Mouse (Mus musculus) gastrocnemius, adult 18-20 months (tissue): ENCODE data around the gene Tmem237. TPM values are rescaled to one million over a fixed set of nuclear protein-coding genes. Genes with fewer than 3 reads are reported as not detected.

Source experiments
- DNase-seq: peaks from one replicate; pipeline ENCODE4 v3.0.0; 2021; ENCODE audit warnings: low spot score
- total RNA-seq, 2 experiments: library from RNA; stranded (reverse); gene quantifications; 2 replicates each; pipeline ENCODE4 v1.2.3; 2021

Tmem237 gene
- total RNA-seq, 2 experiments from 2014 or later, result 3.2 to 4.4 TPM

DNA sequence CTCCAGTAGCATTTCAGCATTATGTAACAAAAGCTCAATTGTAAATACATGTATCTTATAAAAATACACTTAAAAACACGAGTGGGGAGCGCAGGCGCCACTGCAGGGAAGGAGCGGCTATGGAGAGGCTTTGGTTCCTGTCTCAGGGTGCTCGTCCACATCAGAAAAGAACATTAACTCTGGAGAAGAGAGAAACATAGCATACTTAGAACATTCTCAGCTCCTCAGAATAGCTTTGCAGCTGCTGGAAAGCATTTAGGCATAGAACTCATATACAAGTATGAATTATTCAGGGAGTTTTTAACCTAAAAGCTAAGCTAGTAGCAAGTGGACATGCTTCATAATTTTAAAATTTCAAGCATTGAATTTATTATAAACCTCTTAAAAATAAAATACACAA lies 19.2 kb downstream of the Tmem237 start:
- DNase-seq, result no peak

DNA sequence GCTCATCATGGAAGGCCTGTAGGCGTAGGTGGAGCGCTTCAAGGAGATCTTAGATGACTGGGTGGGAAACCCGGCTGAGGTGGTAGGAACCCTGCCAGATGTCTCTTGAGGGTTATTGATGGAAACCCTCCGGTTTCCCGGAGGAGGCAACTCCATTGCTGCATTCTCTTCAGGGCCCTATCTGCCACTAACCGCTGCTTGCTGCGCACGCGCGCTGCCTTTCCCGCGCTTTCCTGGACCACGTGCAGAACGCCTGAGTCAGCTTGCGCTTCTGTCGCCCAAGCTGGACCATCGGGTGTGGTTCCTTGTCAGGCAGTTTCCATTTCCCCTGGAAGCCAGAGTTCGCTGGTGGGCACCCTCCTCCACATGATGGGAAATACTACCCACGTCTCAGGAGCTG lies 25.5 kb downstream of the Tmem237 start, which contains the start of gene C2cd6:
TSS of gene C2cd6 (minus strand) at position 196 of the 400 bp plus-strand sequence.
- DNase-seq, result no peak

DNA sequence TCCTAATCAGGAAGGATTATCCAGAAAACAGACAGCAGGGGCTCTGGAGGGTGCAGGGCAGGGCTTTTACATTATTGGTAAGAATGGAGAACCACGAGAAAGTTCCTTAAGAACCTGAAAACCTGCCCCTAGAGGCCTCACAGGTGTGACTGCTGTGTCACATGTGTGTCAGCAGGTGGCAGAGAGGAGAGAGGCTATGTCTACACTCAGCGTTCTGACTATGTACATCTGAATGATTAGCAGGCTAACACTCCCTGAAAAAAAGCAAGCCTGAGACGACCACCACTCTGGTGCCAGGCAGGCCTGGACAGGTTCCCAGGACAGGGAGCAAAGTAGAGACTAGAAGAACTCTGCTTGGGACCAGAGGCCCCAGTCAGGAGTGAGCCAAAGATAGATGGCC lies 49.3 kb downstream of the Tmem237 start:
- no peak for DNase-seq

DNA sequence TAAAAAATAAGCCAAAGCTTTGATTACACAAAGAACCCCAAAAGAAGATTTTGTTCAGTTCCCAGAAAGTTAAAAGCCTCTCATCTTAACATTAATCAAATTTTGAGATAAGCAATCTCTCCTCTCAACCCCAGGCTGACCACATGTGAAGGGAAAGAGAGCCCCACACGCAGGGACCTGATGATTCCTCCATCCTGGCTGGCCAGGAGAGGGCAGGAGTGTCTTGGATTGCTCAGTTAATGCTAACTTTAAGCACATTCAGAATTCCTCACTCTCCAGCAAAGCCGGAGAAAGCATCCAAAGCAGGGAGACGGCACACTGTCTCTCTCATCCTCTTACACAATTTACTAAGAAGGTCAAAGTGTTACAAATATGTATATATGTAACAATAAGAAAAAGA lies 52.2 kb downstream of the Tmem237 start:
- DNase-seq, result no peak

DNA sequence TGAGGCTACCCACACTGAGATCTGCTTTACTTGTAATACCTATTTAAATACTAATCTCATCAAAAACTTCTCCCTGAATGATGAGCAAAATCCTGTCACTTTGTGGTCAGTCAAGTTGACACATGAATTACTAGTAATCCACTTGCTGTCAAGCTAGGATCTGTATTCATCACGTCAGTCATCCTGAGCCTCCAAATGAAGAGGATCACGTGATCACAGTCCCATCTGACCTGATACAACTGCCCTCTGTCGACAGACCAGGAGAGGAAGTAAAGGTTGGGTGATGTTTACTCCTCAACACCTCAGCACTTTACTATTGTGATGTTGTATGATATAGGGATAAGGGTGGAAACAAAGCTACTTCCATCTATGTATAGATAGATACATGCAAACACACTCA lies 56.5 kb downstream of the Tmem237 start:
- DNase-seq, result no peak

DNA sequence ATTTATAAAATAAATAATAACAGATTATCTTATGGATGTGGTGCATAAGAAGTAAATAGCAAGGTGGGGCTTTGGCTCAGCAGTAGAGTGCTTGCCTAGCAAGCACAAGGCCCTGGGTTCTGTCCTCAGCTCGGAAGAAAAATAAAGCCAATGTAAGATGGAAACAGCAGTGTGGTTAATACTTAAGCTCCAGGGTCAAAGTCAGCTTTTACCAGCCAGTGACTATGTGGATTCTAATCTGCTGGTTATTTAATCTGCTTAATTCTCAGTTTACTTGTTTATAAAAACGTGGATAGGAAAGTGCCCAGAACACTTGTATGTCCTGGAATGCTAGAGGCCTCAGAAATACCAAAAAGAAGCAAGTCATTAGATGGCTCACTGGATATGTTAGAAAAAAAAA lies 63.3 kb downstream of the Tmem237 start:
- no peak for DNase-seq

DNA sequence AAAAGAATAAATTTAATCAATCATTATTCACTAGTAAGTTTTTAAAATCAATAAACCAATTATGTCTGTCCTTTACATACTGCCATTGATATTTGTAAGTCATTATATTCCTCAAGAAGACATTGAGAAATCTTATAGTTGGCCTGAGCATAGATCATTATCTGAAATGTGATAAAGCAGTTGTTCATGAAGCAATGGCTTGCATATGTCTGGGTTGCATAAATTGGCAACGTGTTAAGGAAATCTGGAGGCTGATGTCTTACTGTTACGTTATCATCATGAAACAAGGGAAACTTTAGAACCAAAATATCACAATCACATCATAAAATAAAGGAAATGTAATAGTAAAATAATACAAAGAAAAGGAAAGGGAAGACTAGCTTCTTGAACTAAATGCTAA lies 68.9 kb downstream of the Tmem237 start:
- DNase-seq, result no peak

Other genes starting within 250 kb of the Tmem237 start
- gene Trak2, start 147.0 kb downstream of the Tmem237 start, total RNA-seq, result 10 to 100 TPM; 56.1 to 83.1 TPM
- gene Stradb, start 146.9 kb downstream of the Tmem237 start, total RNA-seq, result 100 to 1,000 TPM; 117 to 129 TPM
- gene C2cd6, start 25.5 kb downstream of the Tmem237 start, total RNA-seq, result not detected
- gene Mpp4, start 43.0 kb upstream of the Tmem237 start, total RNA-seq, result under 1 TPM; 0.09 to 0.14 TPM
- gene Als2, start 116.8 kb upstream of the Tmem237 start, total RNA-seq, result 10 to 100 TPM; 17.4 to 19.3 TPM
- gene Cdk15, start 136.5 kb upstream of the Tmem237 start, total RNA-seq, result under 1 TPM; 0.14 TPM